Mouse (Mus musculus) retina, postnatal 1 day (tissue): ENCODE measurements around the gene Tm9sf2.
A peak's percentile ranks its signal among the peaks of the same experiment; 100 is the strongest.
"Not testable (repeated sequence)": the region's sequence is repeated elsewhere in the genome, so short reads cannot be mapped to it uniquely, and the experiment has no call there.

ENCODE experiments used
- DNase-seq: peaks from one replicate; pipeline ENCODE4 v3.0.0-alpha.2; 2012

Gene Tm9sf2

DNA sequence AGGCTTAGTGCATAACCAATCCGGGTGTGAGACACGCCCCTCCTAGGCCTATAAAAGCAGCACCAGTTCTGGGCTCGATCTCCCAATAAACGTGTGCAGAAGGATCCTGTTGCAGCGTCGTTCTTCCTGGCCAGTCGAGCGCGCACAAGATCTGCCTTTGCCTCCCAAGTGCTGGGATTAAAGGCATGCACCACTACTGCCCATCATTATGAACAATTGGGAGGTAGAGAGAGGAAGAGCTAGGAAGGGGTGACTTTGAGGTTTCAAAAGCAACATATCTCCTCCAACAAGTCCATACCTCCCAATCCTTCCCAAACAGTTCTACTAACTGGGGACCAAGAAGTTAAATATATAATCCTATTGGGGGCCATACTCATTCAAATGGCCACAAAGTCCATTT lies 4.9 kb upstream of the Tm9sf2 start:
- not testable (repeated sequence) for DNase-seq

DNA sequence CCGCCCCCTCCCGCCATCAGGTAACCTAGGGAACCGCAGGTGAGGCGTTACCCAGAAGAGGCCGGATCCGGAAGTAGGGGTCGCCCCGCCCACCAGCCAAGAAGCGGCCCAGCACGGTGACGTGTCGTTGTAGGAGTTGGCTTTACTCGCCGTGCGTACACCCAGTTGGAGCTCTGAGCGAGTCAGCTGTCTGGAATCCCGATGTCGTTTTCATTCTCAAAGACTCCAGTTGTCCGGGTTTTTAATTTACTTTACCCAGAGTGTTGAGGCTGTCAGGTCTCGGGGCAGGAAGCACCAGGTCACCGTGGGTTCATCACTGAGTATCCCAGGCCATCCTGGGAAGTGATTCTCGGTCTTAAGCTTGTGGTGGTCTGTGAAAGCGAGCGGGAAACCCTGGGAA lies 2.0 kb upstream of the Tm9sf2 start:
- DNase-seq: peak; percentile 94

DNA sequence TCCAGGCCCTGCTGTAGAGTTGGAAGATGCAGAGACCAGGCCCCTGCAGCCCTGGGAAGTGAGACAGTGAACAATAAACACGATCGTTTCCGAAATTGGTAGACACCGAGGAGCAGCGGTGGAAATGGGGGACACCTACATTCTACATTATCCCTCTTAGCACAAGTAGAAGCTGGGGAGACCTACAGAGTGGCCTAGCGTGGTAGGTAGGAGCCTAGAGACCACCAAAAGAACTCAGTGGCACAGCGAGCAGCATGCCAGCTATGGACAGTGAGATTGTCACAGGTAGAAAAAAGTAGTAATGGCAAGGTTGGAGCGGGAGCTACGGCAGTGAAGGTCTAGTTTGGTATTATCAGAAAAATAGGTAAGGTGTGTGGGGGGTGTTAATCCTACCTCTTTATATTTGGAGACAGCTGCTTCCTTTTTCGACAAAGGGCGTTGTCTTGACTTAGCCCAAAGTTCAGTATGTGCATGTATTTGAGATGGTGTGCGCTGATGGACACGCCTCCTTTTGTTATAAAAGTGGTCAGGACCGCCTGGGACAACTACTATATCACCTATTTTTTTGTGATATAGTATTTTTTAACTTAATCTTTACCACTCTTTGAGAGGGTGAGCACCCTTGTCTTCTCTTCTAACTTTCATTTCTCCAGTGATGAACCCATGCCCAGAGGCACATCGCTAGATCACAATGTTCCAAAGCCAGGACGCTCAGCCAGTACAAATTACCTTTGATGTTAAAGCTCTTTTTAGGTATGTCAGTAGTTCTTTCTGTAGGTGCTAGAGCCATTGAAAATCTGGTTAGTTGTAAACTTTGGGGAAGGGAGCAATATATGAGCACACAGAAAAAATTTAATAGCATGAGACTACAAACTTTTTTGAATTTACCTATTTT lies 1.2 kb upstream of the Tm9sf2 start:
- no peak for DNase-seq

DNA sequence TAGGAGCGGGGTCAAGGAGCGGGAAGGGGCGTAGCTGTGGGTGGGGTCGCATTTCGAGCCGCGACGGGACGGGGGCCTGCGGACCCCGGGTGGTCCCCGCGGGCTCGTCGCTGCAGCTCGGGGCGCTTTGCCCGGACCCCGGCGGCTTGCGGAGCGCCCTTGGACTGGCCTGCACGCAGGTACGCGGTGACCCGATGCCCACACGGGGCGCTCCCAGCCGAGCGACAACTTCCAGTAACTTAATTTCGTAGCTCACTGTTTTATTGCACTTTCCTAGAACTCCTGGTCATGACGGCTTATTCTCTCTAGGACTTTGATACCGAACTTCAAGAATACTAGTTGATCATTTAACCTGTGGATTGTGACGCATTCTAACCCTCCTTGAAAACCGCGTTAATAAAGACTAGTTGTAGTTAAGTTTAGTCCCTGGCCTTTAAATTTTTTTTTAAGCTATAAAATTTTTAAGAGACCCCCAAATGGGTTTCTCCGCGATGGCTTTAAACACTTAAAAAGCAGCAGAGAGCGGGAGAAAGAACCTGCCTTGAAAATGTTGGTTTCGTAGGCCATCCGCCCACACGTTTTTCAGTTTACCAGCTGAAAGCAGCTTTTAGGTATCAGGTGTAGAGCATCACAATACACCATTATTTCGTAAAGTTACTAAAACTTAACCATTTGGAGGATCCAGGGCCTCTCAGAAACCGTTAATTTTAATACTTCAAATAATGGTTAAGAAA lies 810 bp downstream of the Tm9sf2 start:
- DNase-seq: no peak

DNA sequence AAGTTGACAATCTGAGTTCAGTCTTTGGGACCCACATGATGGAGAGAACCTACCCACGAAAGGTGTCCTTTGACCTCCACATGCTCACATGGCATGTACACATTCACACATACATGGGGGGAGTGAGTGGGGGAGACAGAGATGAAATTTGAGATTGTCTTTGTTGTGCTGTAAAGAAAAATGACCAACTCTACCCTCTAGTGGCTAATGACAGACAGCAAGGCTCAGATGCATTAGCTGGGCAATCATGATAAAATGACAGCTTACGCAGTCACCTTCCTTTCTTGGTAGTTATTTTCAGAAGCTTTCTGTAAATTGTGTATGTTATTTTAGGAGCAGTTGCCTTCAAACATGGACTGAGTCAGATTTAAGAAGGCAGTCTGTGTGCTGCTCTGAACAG lies 4.8 kb downstream of the Tm9sf2 start:
- peak; percentile 25 for DNase-seq

GRCm38 (mm10) chr14:122112311-122112710 lies 5.5 kb downstream of the Tm9sf2 start:
- DNase-seq: no peak

DNA sequence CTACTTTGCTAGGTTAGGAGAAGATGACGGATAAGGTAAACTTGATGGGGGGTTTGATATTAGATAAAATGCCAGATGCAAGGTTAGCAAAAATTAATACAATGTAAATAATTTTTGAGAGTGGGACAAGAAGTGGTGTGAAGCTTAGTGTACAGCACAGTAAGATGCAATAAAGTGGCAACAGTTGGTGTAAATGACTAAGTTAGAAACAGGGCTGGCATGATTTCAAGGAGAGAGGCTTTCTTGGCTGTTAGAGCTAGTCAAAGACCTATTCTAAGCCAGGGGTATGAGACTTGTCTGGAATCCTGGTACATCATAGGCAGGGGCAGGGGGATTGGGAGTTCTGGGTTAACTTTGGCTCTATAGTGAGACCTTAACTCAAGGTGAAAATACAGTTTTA lies 9.4 kb downstream of the Tm9sf2 start:
- no peak for DNase-seq

GRCm38 (mm10) chr14:122130111-122130797 lies 23.4 kb downstream of the Tm9sf2 start:
- DNase-seq: no peak

- no peak for DNase-seq
These were observed 24.8 kb downstream of the Tm9sf2 start for GRCm38 (mm10) chr14:122131644-122132043.

GRCm38 (mm10) chr14:122136368-122136928 lies 29.6 kb downstream of the Tm9sf2 start:
- DNase-seq: no peak

GRCm38 (mm10) chr14:122137234-122137633 lies 30.4 kb downstream of the Tm9sf2 start:
- DNase-seq: no peak

- DNase-seq: no peak
These were observed 33.3 kb downstream of the Tm9sf2 start for GRCm38 (mm10) chr14:122140126-122140525.

DNA sequence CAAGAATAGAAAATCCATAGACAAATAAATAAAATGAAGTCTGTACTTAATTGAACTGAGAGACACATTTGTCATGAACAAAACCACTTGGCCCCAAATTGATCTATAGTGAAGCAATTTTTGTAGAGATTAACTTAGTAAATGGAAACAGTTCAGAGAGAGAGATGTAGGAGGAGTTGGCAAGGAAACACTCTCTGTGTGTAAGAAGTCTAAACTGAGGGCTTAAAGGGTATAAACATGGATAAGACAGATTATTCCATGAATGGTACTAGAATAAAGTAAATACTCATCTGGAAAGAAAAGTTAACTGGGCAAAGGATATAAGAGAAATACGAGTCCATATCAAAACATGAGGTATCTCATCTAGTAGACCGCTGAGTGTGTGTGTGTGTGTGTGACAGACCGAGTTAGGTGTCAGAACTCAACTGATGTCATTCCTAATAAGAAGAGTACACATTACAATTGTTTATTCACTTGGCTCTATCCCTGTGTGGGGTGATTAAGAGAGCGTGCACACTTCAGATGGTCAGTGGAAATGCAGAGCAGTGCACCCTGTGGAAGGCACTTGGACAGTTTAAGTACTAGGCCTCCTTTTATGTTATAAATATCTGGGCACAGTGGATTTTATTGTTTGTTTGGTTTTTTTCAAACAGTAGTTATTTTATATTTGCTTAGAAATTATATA lies 36.9 kb downstream of the Tm9sf2 start:
- DNase-seq: no peak

DNA sequence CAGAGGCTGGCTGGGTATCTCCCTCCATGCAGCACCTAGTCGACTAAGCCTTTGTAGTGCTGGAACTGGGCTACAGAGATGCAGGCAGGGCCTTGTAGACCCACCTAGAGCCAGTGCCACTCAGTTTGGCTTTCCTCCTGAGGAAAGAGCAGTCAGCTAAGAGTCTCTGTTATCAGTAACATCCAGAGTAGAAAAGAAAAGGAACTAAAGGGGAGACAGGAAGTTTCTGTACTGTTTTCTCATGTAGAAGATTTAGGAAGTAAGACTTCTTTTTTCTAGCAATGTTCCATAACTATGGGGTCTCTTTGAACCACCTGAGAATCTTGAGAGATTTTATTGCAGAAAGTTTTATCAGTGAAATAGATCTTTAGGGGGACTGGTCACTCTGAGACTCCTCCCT lies 38.5 kb downstream of the Tm9sf2 start:
- no peak for DNase-seq

DNA sequence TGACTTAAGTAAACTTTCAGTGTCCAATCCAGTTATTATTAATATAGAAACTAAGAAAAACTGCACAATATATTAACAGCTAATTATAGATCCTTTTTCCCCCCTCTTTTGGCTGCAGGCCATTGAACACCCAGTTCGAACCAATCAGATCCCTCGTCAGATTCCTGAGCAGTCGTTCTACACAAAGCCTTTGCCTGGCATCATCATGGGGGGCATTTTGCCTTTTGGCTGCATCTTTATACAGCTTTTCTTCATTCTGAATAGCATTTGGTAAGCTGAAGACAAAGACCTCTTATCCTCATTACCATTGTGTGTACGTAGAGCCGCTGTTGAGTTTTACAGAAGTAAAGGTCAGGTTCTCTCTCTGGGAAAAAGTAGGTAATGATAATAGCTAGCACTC lies 43.8 kb downstream of the Tm9sf2 start:
- DNase-seq: no peak

GRCm38 (mm10) chr14:122157738-122158137 lies 50.9 kb downstream of the Tm9sf2 start:
- DNase-seq: no peak

GRCm38 (mm10) chr14:122160916-122161315 lies 54.1 kb downstream of the Tm9sf2 start:
- no peak for DNase-seq

GRCm38 (mm10) chr14:122168912-122169311 lies 62.1 kb downstream of the Tm9sf2 start:
- DNase-seq: peak; percentile 30

GRCm38 (mm10) chr14:122170202-122170781 lies 63.5 kb downstream of the Tm9sf2 start:
- DNase-seq: no peak

DNA sequence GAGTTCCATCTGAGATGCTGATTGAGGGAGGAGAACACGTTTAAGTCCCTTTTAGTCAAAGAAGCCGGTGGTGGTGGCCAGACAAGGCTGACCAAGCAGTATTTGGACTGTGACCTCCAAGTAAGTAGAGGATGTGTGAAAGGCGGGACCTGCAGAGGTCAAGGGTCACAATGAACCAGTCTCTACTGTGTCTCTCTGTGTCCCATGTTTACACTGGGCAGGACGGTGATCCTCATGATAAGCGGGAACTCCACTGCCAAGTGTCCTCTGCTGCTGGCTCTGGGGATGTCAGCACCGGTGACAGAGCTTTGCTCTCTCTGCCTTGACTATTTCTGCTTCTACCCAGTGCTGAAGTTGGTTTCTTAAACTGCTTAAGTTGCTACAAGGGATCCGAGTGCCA lies 64.2 kb downstream of the Tm9sf2 start:
- DNase-seq: no peak

DNA sequence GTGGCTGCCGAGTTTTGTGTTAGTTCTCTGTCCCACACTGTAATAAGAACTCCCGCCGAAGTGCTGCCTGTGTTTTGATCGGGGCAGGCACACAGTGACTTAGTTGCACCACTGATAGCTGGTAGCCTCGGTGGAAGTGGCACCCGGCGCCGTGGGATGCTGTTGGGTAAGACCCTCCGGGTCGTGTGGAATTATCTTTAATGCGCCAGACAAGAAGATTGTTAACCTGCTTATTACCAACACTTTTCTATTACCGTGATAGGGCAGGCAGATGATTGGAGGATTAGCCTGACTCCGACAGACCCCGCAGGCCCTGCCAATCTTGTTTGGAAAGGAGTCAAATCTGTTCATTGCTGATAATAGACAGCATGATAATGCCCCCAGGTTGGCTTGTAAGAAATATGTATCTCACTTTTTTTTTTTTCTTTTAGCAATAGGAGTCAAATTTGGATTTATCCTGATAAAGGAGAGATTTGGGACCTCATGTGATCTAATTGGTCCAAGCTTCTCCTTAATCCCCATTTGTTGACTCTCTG lies 69.5 kb downstream of the Tm9sf2 start:
- peak; percentile 55 for DNase-seq

DNA sequence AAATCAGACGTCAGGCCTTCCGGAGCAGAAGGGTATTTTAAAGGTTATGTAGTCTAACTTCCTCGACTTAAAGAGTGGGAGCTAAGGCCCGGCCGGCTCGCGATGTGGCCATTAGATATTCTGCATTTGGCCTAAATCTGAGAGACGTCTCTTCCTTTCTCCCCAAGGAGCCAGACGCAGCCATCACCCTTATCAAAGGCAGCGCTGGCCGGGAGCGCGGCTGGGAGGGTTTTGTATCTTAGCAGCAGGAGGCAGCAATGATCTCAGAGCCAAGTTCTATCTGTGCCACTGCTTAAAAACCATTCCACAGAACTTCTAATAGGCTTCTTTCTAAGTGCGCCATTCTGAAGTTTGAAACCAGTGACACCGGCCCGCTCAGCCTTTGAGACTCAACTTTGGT lies 72.4 kb downstream of the Tm9sf2 start:
- DNase-seq: peak; percentile 24
